Mouse (Mus musculus): ENCODE results near the gene Lamb2. TPM values are rescaled to one million over a fixed set of nuclear protein-coding genes. Genes with fewer than 3 reads are reported as not detected.

Gene Lamb2
- polyA plus RNA-seq, 1 experiment from 2014 or later = 18.0 TPM

DNA sequence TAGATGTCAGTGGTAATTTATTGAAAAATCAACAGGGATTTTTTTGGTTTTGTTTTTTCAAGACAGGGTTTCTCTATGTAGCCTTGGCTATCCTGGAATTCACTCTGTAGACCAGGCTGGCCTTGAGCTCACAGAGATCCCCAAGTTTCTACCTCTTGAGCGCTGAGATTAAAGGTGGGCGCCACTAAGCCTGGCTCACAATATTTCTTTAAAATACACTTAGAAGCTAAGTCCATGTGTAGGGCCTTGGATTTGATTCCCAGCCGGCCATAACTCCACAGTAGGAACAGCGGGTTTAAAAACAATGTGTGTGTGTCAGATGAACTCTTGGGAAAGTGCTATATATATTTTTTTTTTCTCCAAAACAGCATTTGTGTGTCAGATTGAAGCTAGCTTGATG is 43.8 kb downstream of the Lamb2 start:
- H3K27ac ChIP-seq (replicated peaks; ENCODE audit: low read depth, low read length) = no peak overlapping the region
- no peaks in the 10 kb centered on the region for H3K27me3 ChIP-seq (ENCODE audit: control insufficient read depth, insufficient read depth, low read length)
- ATAC-seq (ENCODE audit: insufficient number of reproducible peaks, low FRiP score, low TSS enrichment, low read depth) (no peak), DNase-seq (ENCODE audit: low spot score) (no peak)
- 0 out of 2 replicates have a peak, but pooled peaks cover 3% of the 10 kb centered on the region for H3K4me1 ChIP-seq (ENCODE audit: control insufficient read depth, insufficient read depth, low read length)
- 96% methylated on average over 4 of the region's 4 CpGs for whole genome bisulfite sequencing
- no peak overlapping the region for H3K9ac ChIP-seq (ENCODE audit: low read length)
- no peaks in the 10 kb centered on the region for H3K9me3 ChIP-seq (ENCODE audit: control insufficient read depth, low read length)
- H3K4me3 ChIP-seq (ENCODE audit: low read depth, low read length) = no peak overlapping the region
- H3K4me2 ChIP-seq (ENCODE audit: low read depth, severe bottlenecking) = no peak overlapping the region
- peaks cover 5% of the 10 kb centered on the region for H3K36me3 ChIP-seq (ENCODE audit: control insufficient read depth, insufficient read depth, low read length)

DNA sequence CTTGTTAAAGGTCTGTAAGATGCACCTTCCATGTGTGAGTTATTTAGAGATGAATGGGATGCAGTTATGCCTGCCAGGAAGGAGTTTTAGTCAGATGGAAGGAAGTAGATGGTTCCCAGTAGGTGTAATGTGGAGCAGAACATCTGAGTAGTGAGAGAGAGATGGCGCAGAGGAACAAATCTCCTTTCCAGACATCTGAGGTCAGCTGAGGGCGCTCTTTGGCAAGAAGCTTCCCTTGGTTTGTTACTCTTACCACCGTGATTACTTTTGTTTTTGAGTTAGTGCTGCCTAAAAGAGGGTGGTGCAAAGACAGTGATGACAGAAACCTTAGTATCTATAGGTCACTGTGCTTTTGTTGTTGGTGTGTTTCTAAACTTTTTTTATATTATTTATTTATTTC is 45.9 kb downstream of the Lamb2 start:
- no peaks in the 10 kb centered on the region for H3K4me1 ChIP-seq (ENCODE audit: control insufficient read depth, insufficient read depth, low read length)
- 86% methylated on average over 3 of the region's 3 CpGs for WGBS
- no peak overlapping the region for H3K4me2 ChIP-seq (ENCODE audit: low read depth, severe bottlenecking)
- ATAC-seq (ENCODE audit: insufficient number of reproducible peaks, low FRiP score, low TSS enrichment, low read depth) = no peak
- H3K4me3 ChIP-seq (ENCODE audit: low read depth, low read length) = no peak overlapping the region
- no peaks in the 10 kb centered on the region for H3K9me3 ChIP-seq (ENCODE audit: control insufficient read depth, low read length)
- H3K27ac ChIP-seq (replicated peaks; ENCODE audit: low read depth, low read length) = no peak overlapping the region
- no peak for DNase-seq (ENCODE audit: low spot score)
- H3K36me3 ChIP-seq (ENCODE audit: control insufficient read depth, insufficient read depth, low read length) = peaks cover 11% of the 10 kb centered on the region
- no peaks in the 10 kb centered on the region for H3K27me3 ChIP-seq (ENCODE audit: control insufficient read depth, insufficient read depth, low read length)
- H3K9ac ChIP-seq (ENCODE audit: low read length) = no peak overlapping the region

DNA sequence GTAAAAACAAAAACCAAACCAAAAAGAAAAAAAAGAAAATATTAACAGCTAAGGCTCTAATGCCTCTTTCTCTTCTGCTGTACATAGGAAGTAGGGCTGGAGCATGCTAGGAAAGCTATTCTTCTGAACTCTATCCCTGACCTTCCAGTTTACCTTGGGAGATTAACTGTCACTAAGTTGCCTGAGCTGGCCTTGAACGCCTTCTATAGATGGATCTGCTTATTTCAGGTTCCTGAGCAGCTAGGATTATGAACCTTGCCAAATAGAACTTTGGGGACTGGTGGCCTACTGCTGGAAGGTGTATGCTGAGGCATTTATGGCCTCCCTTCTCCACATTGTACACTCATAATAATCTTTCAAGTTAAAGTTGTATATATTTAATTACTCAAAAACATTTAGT is 51.4 kb downstream of the Lamb2 start:
- Histone ChIP-seq H3K27me3 (ENCODE audit: control insufficient read depth, insufficient read depth, low read length) (no peaks in the 10 kb centered on the region), H3K27ac (replicated peaks; ENCODE audit: low read depth, low read length) (no peak overlapping the region), H3K4me2 (ENCODE audit: low read depth, severe bottlenecking) (no peak overlapping the region), H3K9ac (ENCODE audit: low read length) (no peak overlapping the region), H3K9me3 (ENCODE audit: control insufficient read depth, low read length) (no peaks in the 10 kb centered on the region), H3K4me3 (ENCODE audit: low read depth, low read length) (no peak overlapping the region), H3K36me3 (ENCODE audit: control insufficient read depth, insufficient read depth, low read length) (peaks cover 38% of the 10 kb centered on the region), H3K4me1 (ENCODE audit: control insufficient read depth, insufficient read depth, low read length) (no peaks in the 10 kb centered on the region)
- WGBS = 97% methylated on average over 1 of the region's 1 CpGs
- DNase-seq (ENCODE audit: low spot score) = no peak
- ATAC-seq (ENCODE audit: insufficient number of reproducible peaks, low FRiP score, low TSS enrichment, low read depth) = no peak

DNA sequence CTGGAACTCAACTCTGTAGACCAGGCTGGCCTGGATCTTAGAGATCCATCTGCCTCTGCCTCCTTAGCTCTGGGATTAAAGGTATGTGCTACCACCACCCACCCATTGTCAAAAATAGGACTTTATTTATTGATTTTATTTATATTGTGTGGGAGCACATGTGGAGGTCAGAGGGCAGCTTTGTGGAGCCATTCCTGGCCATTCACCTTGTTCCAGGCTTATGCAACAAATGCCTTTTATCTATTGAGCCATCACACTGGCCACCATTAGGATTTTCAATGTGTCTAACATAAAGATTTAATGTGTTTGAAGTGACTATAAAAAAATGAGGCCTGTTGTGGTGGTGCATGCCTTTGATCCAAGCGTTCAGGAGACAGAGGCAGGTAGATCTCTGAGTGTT is 52.0 kb downstream of the Lamb2 start:
- no peak for ATAC-seq (ENCODE audit: insufficient number of reproducible peaks, low FRiP score, low TSS enrichment, low read depth)
- Histone ChIP-seq H3K9ac (ENCODE audit: low read length) (no peak overlapping the region), H3K9me3 (ENCODE audit: control insufficient read depth, low read length) (no peaks in the 10 kb centered on the region), H3K27ac (replicated peaks; ENCODE audit: low read depth, low read length) (no peak overlapping the region), H3K4me2 (ENCODE audit: low read depth, severe bottlenecking) (no peak overlapping the region), H3K4me1 (ENCODE audit: control insufficient read depth, insufficient read depth, low read length) (no peaks in the 10 kb centered on the region), H3K4me3 (ENCODE audit: low read depth, low read length) (no peak overlapping the region), H3K27me3 (ENCODE audit: control insufficient read depth, insufficient read depth, low read length) (no peaks in the 10 kb centered on the region), H3K36me3 (ENCODE audit: control insufficient read depth, insufficient read depth, low read length) (peaks cover 43% of the 10 kb centered on the region)
- 95% methylated on average over 1 of the region's 1 CpGs for WGBS
- no peak for DNase-seq (ENCODE audit: low spot score)

Other genes with a start within 250 kb of the Lamb2 start
- 46.8 and 52.2 TPM in 2 replicates for gene Dag1, start 215.8 kb upstream of the Lamb2 start, polyA plus RNA-seq (2014; fragmentation: Nextera tagmentation; extraction: Ambion mirVana)
- 36.7 and 49.1 TPM in 2 replicates for gene Nicn1, start 189.3 kb upstream of the Lamb2 start, polyA plus RNA-seq (2014; fragmentation: Nextera tagmentation; extraction: Ambion mirVana)
- 15.9 and 20.5 TPM in 2 replicates for gene Amt, start 182.9 kb upstream of the Lamb2 start, polyA plus RNA-seq (2014; fragmentation: Nextera tagmentation; extraction: Ambion mirVana)
- 249 and 319 TPM in 2 replicates for gene Rhoa, start 173.6 kb upstream of the Lamb2 start, polyA plus RNA-seq (2014; fragmentation: Nextera tagmentation; extraction: Ambion mirVana)
- 14.8 and 15.8 TPM in 2 replicates for gene Tcta, start 173.6 kb upstream of the Lamb2 start, polyA plus RNA-seq (2014; fragmentation: Nextera tagmentation; extraction: Ambion mirVana)
- gene Gpx1, start 140.8 kb upstream of the Lamb2 start, polyA plus RNA-seq (2014; fragmentation: Nextera tagmentation; extraction: Ambion mirVana) = 798 and 887 TPM in 2 replicates
- gene Usp4, start 131.9 kb upstream of the Lamb2 start, polyA plus RNA-seq (2014; fragmentation: Nextera tagmentation; extraction: Ambion mirVana) = 130 and 133 TPM in 2 replicates
- 0.57 and 0.87 TPM in 2 replicates for gene 1700102P08Rik, start 86.9 kb upstream of the Lamb2 start, polyA plus RNA-seq (2014; fragmentation: Nextera tagmentation; extraction: Ambion mirVana)
- gene Ccdc36, start 51.3 kb upstream of the Lamb2 start, polyA plus RNA-seq (2014; fragmentation: Nextera tagmentation; extraction: Ambion mirVana) = 1.3 and 1.5 TPM in 2 replicates
- gene BC048562, start 43.3 kb upstream of the Lamb2 start, polyA plus RNA-seq (2014; fragmentation: Nextera tagmentation; extraction: Ambion mirVana) = not detected in 2 replicates
- gene Ccdc71, start 19.2 kb upstream of the Lamb2 start, polyA plus RNA-seq (2014; fragmentation: Nextera tagmentation; extraction: Ambion mirVana) = 46.0 and 55.5 TPM in 2 replicates
- 13.6 and 17.2 TPM in 2 replicates for gene Klhdc8b, start 18.2 kb upstream of the Lamb2 start, polyA plus RNA-seq (2014; fragmentation: Nextera tagmentation; extraction: Ambion mirVana)
- gene Usp19, start 10.9 kb downstream of the Lamb2 start, polyA plus RNA-seq (2014; fragmentation: Nextera tagmentation; extraction: Ambion mirVana) = 73.6 and 81.7 TPM in 2 replicates
- 126 and 138 TPM in 2 replicates for gene Qars, start 28.0 kb downstream of the Lamb2 start, polyA plus RNA-seq (2014; fragmentation: Nextera tagmentation; extraction: Ambion mirVana)
- 164 and 167 TPM in 2 replicates for gene Qrich1, start 37.1 kb downstream of the Lamb2 start, polyA plus RNA-seq (2014; fragmentation: Nextera tagmentation; extraction: Ambion mirVana)
- 237 and 247 TPM in 2 replicates for gene Impdh2, start 80.5 kb downstream of the Lamb2 start, polyA plus RNA-seq (2014; fragmentation: Nextera tagmentation; extraction: Ambion mirVana)
- 44.3 and 47.5 TPM in 2 replicates for gene Ndufaf3, start 87.7 kb downstream of the Lamb2 start, polyA plus RNA-seq (2014; fragmentation: Nextera tagmentation; extraction: Ambion mirVana)
- 183 and 195 TPM in 2 replicates for gene Dalrd3, start 90.2 kb downstream of the Lamb2 start, polyA plus RNA-seq (2014; fragmentation: Nextera tagmentation; extraction: Ambion mirVana)
- gene Wdr6, start 99.0 kb downstream of the Lamb2 start, polyA plus RNA-seq (2014; fragmentation: Nextera tagmentation; extraction: Ambion mirVana) = 152 and 167 TPM in 2 replicates
- 6.7 and 7.2 TPM in 2 replicates for gene P4htm, start 117.9 kb downstream of the Lamb2 start, polyA plus RNA-seq (2014; fragmentation: Nextera tagmentation; extraction: Ambion mirVana)
- 45.0 and 49.8 TPM in 2 replicates for gene Arih2, start 169.7 kb downstream of the Lamb2 start, polyA plus RNA-seq (2014; fragmentation: Nextera tagmentation; extraction: Ambion mirVana)
- gene Slc25a20, start 182.4 kb downstream of the Lamb2 start, polyA plus RNA-seq (2014; fragmentation: Nextera tagmentation; extraction: Ambion mirVana) = 23.2 and 31.4 TPM in 2 replicates
- 32.5 and 35.2 TPM in 2 replicates for gene Prkar2a, start 209.6 kb downstream of the Lamb2 start, polyA plus RNA-seq (2014; fragmentation: Nextera tagmentation; extraction: Ambion mirVana)